Mouse (Mus musculus) thymus, postnatal 25 days (tissue): ENCODE results near the gene Gm5617.
"Not testable (repeated sequence)": the region's sequence is repeated elsewhere in the genome, so short reads cannot be mapped to it uniquely, and the experiment has no call there.

ENCODE experiments used
- DNase-seq: peaks from one replicate; pipeline ENCODE4 v3.0.0; 2022

Gene Gm5617

DNA sequence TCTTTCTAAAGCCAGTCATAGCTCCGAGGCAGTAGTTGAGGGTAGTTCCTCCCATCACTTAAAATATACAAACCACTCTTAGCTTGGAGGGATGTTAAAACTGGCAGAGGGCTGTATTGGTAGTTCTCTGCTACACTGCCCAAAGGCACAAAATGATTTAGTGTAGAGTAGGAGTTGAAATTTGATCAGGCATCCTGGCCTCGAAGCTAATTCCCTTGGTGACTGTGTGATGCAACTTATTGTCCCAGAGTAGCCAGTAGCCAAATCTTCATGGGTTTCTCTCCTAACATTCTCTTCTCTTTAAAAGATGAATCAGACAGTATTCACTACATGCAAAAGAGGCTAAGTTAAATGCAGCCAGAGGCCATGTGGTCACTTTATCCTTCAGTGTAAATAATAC is 7.8 kb downstream of the Gm5617 start:
- no peak for DNase-seq

GRCm38 (mm10) chr9:48504741-48505365 is 9.6 kb downstream of the Gm5617 start:
- no peak for DNase-seq

- DNase-seq: no peak
These were observed 14.9 kb downstream of the Gm5617 start for GRCm38 (mm10) chr9:48510134-48510533.

- no peak for DNase-seq
These were observed 20.1 kb downstream of the Gm5617 start for GRCm38 (mm10) chr9:48515332-48515731.

DNA sequence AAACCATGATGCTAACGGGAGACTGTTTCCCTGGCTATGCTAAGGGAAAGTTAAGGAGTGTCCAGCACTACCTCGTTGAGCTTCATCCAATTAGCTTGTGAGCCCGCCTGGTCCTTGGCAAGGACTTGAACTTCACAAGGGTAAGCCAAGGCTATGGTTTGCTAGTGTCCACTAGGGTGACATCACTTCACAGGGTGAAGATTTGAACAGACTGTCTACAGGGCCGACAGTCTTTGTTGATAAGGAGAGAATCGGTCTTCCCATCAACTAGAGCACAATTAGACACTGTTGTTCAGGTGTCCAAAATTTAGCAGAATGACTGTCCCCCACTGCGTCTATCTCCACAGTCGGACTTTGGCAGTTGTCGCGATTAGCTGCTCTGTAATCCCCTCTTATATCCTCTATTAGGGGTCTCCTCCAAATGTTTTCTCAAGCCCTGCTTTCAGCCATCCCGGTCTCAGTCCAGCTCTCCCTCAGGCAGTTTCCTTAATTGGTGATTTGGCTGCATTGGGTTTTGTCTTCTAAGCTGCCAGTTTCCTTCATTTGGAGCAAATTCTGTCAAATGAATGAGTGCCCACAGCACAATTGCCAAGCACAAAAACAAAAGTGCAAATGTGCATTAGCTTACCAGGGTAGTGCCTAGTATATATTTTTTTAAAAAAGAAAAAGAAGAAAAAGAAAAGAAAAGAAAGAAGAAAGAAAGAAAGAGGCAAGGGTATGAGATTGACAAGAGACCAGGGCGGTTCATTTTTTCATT is 21.6 kb downstream of the Gm5617 start:
- no peak for DNase-seq

DNA sequence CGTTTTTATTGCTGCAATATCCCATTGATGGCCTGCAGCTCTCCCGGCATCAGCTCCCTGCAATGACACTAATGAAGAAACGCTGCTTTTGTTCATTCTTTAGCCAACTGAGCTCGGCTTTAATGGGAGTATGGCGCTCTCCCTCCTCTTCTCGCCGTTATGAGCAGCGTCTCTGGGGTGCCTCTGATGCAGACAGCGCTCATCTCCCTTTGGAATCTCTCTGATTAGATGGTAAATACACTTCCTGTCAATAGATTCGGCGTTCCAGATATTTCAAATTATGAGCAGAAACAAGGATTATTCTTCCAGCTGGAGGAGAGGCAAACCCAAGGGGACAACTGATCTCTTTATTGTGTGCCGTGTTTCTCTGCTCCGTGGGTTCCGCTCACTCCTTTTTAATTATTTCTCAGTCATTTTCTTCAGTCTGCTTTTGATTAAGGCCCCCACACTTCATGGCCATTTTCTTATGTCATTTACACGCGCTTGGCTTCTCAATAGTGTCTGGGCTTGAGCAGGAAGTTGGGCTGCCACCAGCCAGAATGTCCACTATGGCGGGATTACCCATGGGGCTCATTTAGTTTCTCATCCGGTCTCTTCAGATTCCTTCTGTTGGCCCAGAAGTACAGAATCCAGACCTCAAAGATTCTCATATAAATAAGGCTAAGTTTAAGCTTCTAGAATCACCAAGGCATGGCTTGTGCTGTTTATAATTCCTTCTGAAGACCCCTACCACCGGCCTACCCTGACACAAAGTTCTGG is 22.3 kb downstream of the Gm5617 start:
- no peak for DNase-seq

DNA sequence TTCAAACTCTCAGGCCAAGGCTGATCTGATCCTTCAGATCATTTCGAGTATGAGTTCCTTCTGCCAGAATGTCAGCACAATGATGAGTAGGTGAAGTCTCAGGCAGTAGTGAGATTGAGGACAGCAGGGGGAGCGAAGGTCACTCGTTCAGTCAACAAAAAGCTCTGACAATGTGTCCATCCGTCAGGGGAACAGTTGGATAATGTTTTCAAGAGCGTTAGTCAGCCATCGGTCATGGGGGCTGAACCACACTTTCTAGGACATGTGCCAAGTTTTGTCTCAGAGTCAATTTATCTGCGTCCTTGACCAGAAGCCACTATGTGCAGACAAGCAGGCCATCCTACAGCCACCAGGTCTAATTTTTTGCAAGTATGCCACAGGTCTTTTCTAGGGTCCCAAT is 25.2 kb downstream of the Gm5617 start:
- not testable (repeated sequence) for DNase-seq

GRCm38 (mm10) chr9:48525566-48525965 is 30.3 kb downstream of the Gm5617 start:
- peak; percentile 10 for DNase-seq

- no peak for DNase-seq
These were observed 31.3 kb downstream of the Gm5617 start for GRCm38 (mm10) chr9:48526520-48526919.

GRCm38 (mm10) chr9:48531294-48531693 is 36.1 kb downstream of the Gm5617 start:
- no peak for DNase-seq

DNA sequence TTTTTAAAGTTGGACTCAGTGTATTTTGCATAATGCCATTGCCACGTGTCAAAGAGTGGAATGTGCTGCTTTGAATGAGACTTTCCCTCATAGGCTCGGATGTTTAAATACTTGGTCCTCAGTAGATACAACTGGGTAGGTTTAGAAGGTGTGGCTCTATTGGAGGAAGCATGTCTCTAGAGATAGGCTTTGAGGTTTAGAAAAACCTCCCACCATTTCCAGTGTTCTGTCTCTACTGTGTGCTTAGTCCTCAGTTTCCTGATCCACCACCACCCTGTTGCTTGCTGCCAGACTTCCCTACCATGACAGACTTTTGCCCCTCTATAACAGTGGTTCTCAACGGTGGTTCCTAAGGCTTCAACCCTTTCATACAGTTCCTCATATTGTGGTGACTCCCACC is 37.0 kb downstream of the Gm5617 start:
- no peak for DNase-seq

DNA sequence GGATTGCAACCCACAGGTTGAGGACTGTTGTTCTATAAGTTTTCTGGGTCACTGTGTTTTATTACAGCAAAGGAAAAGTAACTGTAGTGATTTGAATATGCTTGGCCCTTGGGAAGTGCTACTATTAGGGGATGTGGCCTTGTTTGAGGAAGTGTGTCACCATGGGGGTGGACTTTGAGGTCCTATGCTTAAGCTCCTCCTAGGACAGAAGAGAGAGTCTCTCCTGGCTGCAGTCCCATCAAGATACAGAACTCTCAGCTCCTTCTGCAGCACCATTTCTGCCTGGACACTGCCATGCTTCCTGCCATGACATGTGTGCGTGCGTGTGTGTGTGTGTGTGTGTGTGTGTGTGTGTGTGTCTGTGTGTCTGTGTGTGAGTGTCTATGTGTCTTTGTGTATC is 37.5 kb downstream of the Gm5617 start:
- no peak for DNase-seq

- no peak for DNase-seq
These were observed 41.2 kb downstream of the Gm5617 start for GRCm38 (mm10) chr9:48536414-48536813.

DNA sequence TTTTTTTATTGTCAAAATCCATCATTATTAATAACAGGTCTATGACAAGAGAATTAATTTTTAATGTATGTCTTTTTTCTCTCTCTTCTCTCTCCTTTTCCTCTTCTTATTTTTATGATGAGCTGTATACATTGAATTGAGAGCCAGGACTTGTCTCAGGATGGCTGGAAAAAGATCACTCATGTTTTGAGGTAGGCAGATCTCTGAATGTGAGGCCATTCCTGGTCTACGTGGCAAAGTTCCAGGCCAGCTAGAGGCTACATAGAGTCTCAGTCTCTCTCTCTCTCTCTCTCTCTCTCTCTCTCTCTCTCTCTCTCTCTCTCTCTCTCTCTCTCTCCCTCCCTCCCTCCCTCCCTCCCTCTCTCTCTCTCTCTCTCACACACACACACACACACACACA is 42.4 kb downstream of the Gm5617 start:
- not testable (repeated sequence) for DNase-seq

DNA sequence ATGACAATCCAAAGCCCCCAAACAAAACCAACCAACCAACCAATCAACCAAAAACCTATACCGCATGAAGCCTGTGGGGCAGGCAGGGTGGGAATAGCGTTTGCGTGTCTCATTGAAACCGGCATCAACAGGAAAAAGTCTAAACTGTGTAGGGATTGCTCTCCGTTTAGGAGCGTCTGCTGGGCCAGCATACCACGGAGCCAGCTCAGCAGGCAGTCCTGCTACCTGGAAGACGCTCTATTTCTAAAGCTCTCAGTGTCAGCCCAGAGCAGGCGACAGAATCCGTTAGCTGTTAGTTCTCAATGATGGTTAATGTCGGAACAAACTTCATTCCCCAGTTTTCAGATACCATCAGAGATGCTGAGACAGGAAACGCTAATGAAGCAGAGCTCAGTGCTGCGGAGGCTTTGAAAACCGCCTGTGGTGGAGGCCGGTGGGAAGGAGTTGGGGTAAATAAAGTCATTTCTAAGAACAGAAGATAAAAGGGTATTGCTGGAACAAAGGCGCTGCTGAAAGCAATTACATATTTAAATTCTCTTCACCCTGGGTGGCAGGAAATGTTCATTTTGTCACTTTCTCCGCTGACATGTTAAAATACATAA is 42.9 kb downstream of the Gm5617 start:
- peak; percentile 41 for DNase-seq

DNA sequence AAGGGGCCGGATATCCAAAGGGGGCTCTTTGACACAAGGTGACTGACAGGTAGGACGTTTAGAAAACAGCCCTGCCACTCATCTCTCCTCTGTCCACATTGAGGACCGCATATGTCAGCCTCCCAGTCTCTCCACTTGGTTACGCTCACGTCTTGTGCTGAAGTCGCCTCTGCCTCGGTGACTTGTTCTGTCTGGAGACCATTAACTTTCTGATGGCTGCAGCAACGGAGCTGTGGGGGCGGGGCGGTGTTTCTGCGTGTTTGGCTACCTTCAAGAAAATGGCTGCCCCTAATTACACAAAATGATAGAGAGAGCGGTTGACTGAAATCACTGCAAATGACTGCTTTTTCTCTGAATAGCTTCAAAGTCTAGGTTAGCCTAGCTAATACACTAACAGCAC is 43.4 kb downstream of the Gm5617 start:
- peak; percentile 19 for DNase-seq
